Mouse (Mus musculus) midbrain, embryonic 16.5 days (tissue): ENCODE measurements around the gene Hhat. TPM values are rescaled to one million over a fixed set of nuclear protein-coding genes. Genes with fewer than 3 reads are reported as not detected.

Experiments used
- ATAC-seq: fragments of 200-750 bp; cut with Nextera tagmentation; 2 replicates; pipeline ENCODE4 v1.8.0; 2017; ENCODE audit warnings: moderate TSS enrichment
- H3K27ac ChIP-seq: fragments of 300-500 bp; sonication (generic); 2 replicates; pipeline ENCODE4 v1.5.1; 2014; ENCODE audit warnings: mild to moderate bottlenecking, low read length, mixed read lengths
- H3K27me3 ChIP-seq: fragments of 300-500 bp; sonication (generic); 2 replicates; pipeline ENCODE4 v1.6.1; 2014; ENCODE audit warnings: low read depth, low read length, mixed read lengths; ENCODE audit not compliant: control insufficient read depth, insufficient read depth
- H3K36me3 ChIP-seq: fragments of 300-500 bp; sonication (generic); 2 replicates; pipeline ENCODE4 v1.6.1; 2014; ENCODE audit warnings: mild to moderate bottlenecking, low read length, moderate library complexity, mixed read lengths; ENCODE audit not compliant: control insufficient read depth, insufficient read depth
- H3K4me1 ChIP-seq: fragments of 300-500 bp; sonication (generic); 2 replicates; pipeline ENCODE4 v1.6.1; 2014; ENCODE audit warnings: mild to moderate bottlenecking, low read length, mixed read lengths; ENCODE audit not compliant: control insufficient read depth, insufficient read depth
- H3K4me2 ChIP-seq: fragments of 300-500 bp; sonication (generic); 2 replicates; pipeline ENCODE4 v1.6.1; 2014; ENCODE audit warnings: mild to moderate bottlenecking, low read length, mixed read lengths
- H3K4me3 ChIP-seq: fragments of 300-500 bp; sonication (generic); 2 replicates; pipeline ENCODE4 v1.5.1; 2014; ENCODE audit warnings: low read depth, mild to moderate bottlenecking, low read length, moderate library complexity, mixed read lengths
- H3K9ac ChIP-seq: fragments of 300-500 bp; sonication (generic); 2 replicates; pipeline ENCODE4 v1.6.1; 2014; ENCODE audit warnings: low read depth, low read length, mixed read lengths
- H3K9me3 ChIP-seq: fragments of 300-500 bp; sonication (generic); replicated peaks from 2 replicates; pipeline ENCODE4 v1.6.1; 2014; ENCODE audit warnings: mild to moderate bottlenecking, low read length, mixed read lengths; ENCODE audit not compliant: control insufficient read depth, poor library complexity, severe bottlenecking
- WGBS: fragments of 180-500 bp; shearing (Covaris S2); extraction: QIAGEN DNeasy Blood & Tissue Kit; methylation state at CpG from one replicate; pipeline ENCODE4 v1.1.7; 2014; 5-methylcytosine and 5-hydroxymethylcytosine counted together
- polyA plus RNA-seq: library from polyadenylated mRNA; unstranded; fragments of >200 nt; fragmentation: Nextera tagmentation; extraction: Ambion mirVana; gene quantifications from 2 replicates; pipeline ENCODE4 v1.2.1, GENCODE M21; 2015

The Hhat gene
- polyA plus RNA-seq, 1 experiment from 2014 or later = 3.4 TPM

GRCm38 (mm10) chr1:192799165-192799991, 28.4 kb upstream of the Hhat start:
- Histone ChIP-seq H3K9ac (no peak overlapping the region), H3K27ac (no peak overlapping the region; the same call in 1 of the 2 replicates), H3K4me2 (no peak overlapping the region), H3K36me3 (no peaks in the 10 kb centered on the region), H3K27me3 (no peaks in the 10 kb centered on the region), H3K9me3 (no peaks in the 10 kb centered on the region), H3K4me3 (no peak overlapping the region), H3K4me1 (peaks cover 16% of the 10 kb centered on the region)
- 24% methylated on average over 10 of the region's 10 CpGs for WGBS
- ATAC-seq = peak; percentile 54; the same call in 1 of the 2 replicates

- Histone ChIP-seq H3K9ac (no peak overlapping the region), H3K36me3 (no peaks in the 10 kb centered on the region), H3K9me3 (no peaks in the 10 kb centered on the region), H3K4me2 (no peak overlapping the region), H3K4me1 (peaks cover 16% of the 10 kb centered on the region), H3K27me3 (no peaks in the 10 kb centered on the region), H3K4me3 (no peak overlapping the region), H3K27ac (no peak overlapping the region)
- 77% methylated on average over 16 of the region's 16 CpGs for WGBS
- no peak for ATAC-seq
Observed at GRCm38 (mm10) chr1:192798212-192799164, 27.5 kb upstream of the Hhat start.

GRCm38 (mm10) chr1:192797011-192797274, 25.9 kb upstream of the Hhat start:
- H3K27ac ChIP-seq = peak overlapping the region; percentile 73
- no peak overlapping the region for H3K4me2 ChIP-seq
- H3K4me1 ChIP-seq = peaks cover 19% of the 10 kb centered on the region
- H3K4me3 ChIP-seq = no peak overlapping the region
- no peaks in the 10 kb centered on the region for H3K36me3 ChIP-seq
- no peaks in the 10 kb centered on the region for H3K27me3 ChIP-seq
- no peaks in the 10 kb centered on the region for H3K9me3 ChIP-seq
- no peak; the same call in 1 of the 2 replicates for ATAC-seq
- WGBS = 45% methylated on average over 3 of the region's 3 CpGs
- no peak overlapping the region for H3K9ac ChIP-seq

GRCm38 (mm10) chr1:192796201-192797010, 25.4 kb upstream of the Hhat start:
- peak overlapping the region; percentile 73 for H3K27ac ChIP-seq
- 10% methylated on average over 11 of the region's 21 CpGs for WGBS
- peaks cover 24% of the 10 kb centered on the region for H3K4me1 ChIP-seq
- no peak overlapping the region for H3K4me3 ChIP-seq
- H3K9ac ChIP-seq = no peak overlapping the region; the same call in 1 of the 2 replicates
- H3K36me3 ChIP-seq = no peaks in the 10 kb centered on the region
- H3K9me3 ChIP-seq = no peaks in the 10 kb centered on the region
- peak; percentile 59 for ATAC-seq
- H3K27me3 ChIP-seq = no peaks in the 10 kb centered on the region
- 0 out of 2 replicates have a peak overlapping the region, but pooled peaks have one; percentile 8 for H3K4me2 ChIP-seq

- peaks cover 27% of the 10 kb centered on the region for H3K4me1 ChIP-seq
- 61% methylated on average over 9 of the region's 9 CpGs for WGBS
- H3K4me3 ChIP-seq = no peak overlapping the region
- H3K27ac ChIP-seq = no peak overlapping the region
- no peak overlapping the region for H3K4me2 ChIP-seq
- H3K27me3 ChIP-seq = no peaks in the 10 kb centered on the region
- no peaks in the 10 kb centered on the region for H3K9me3 ChIP-seq
- no peak for ATAC-seq
- H3K36me3 ChIP-seq = no peaks in the 10 kb centered on the region
- H3K9ac ChIP-seq = no peak overlapping the region
Observed at GRCm38 (mm10) chr1:192794957-192795745, 24.1 kb upstream of the Hhat start.

- H3K9ac ChIP-seq = no peak overlapping the region
- no peak overlapping the region for H3K27ac ChIP-seq
- H3K4me2 ChIP-seq = no peak overlapping the region
- peaks cover 21% of the 10 kb centered on the region for H3K4me1 ChIP-seq
- H3K36me3 ChIP-seq = no peaks in the 10 kb centered on the region
- H3K27me3 ChIP-seq = no peaks in the 10 kb centered on the region
- no peak overlapping the region for H3K4me3 ChIP-seq
- H3K9me3 ChIP-seq = no peaks in the 10 kb centered on the region
- ATAC-seq = no peak
- 5% methylated on average over 7 of the region's 7 CpGs for whole genome bisulfite sequencing
Observed at GRCm38 (mm10) chr1:192791897-192792361, 20.9 kb upstream of the Hhat start.

GRCm38 (mm10) chr1:192790442-192790841, 19.4 kb upstream of the Hhat start:
- Histone ChIP-seq H3K27me3 (no peaks in the 10 kb centered on the region), H3K36me3 (no peaks in the 10 kb centered on the region), H3K4me1 (peaks cover 15% of the 10 kb centered on the region), H3K9ac (no peak overlapping the region), H3K4me3 (no peak overlapping the region), H3K27ac (no peak overlapping the region), H3K4me2 (no peak overlapping the region), H3K9me3 (no peaks in the 10 kb centered on the region)
- WGBS = 80% methylated on average over 4 of the region's 4 CpGs
- no peak for ATAC-seq

- H3K9ac ChIP-seq = no peak overlapping the region
- no peaks in the 10 kb centered on the region for H3K9me3 ChIP-seq
- WGBS = 76% methylated on average over 11 of the region's 11 CpGs
- H3K4me2 ChIP-seq = no peak overlapping the region
- H3K27ac ChIP-seq = no peak overlapping the region
- H3K4me3 ChIP-seq = no peak overlapping the region
- no peaks in the 10 kb centered on the region for H3K36me3 ChIP-seq
- ATAC-seq = no peak
- H3K27me3 ChIP-seq = no peaks in the 10 kb centered on the region
- H3K4me1 ChIP-seq = peaks cover 21% of the 10 kb centered on the region
Observed at GRCm38 (mm10) chr1:192789828-192790227, 18.8 kb upstream of the Hhat start.
